Mouse (Mus musculus) kidney, postnatal 25 days (tissue): ENCODE results near the gene Als2cr12.
A peak's percentile ranks its signal among the peaks of the same experiment; 100 is the strongest.
"Not testable (repeated sequence)": the region's sequence is repeated elsewhere in the genome, so short reads cannot be mapped to it uniquely, and the experiment has no call there.

Experiments
- DNase-seq, 2 experiments: peaks; one replicate each; pipeline ENCODE4 v3.0.0; 2021; ENCODE audit warnings: mixed read lengths in 2 of 2

The Als2cr12 gene

GRCm38 (mm10) chr1:58690006-58690744 lies 5.6 kb downstream of the Als2cr12 start:
- DNase-seq = no peak

- DNase-seq = no peak
Measured at GRCm38 (mm10) chr1:58689426-58689825, 6.4 kb downstream of the Als2cr12 start.

GRCm38 (mm10) chr1:58678412-58678811 lies 17.4 kb downstream of the Als2cr12 start:
- not testable (repeated sequence) for DNase-seq

- peak in 1 of 2 experiments; percentile 57 for DNase-seq
Measured at GRCm38 (mm10) chr1:58677575-58677974, 18.2 kb downstream of the Als2cr12 start.

GRCm38 (mm10) chr1:58675011-58675410 lies 20.8 kb downstream of the Als2cr12 start:
- no peak for DNase-seq

- no peak for DNase-seq
Measured at GRCm38 (mm10) chr1:58672116-58672515, 23.7 kb downstream of the Als2cr12 start.

- not testable (repeated sequence) for DNase-seq
Measured at GRCm38 (mm10) chr1:58669635-58670034, 26.2 kb downstream of the Als2cr12 start.

GRCm38 (mm10) chr1:58668191-58668590 lies 27.6 kb downstream of the Als2cr12 start:
- DNase-seq = no peak

- DNase-seq = not testable (repeated sequence)
Measured at GRCm38 (mm10) chr1:58663365-58663764, 32.4 kb downstream of the Als2cr12 start.

GRCm38 (mm10) chr1:58662671-58663070 lies 33.1 kb downstream of the Als2cr12 start:
- peak in 1 of 2 experiments; percentile 41 for DNase-seq

GRCm38 (mm10) chr1:58652480-58653403 lies 43.0 kb downstream of the Als2cr12 start:
- DNase-seq = peak; percentile 64 to 80

- not testable (repeated sequence) for DNase-seq
Measured at GRCm38 (mm10) chr1:58651571-58652456, 44.0 kb downstream of the Als2cr12 start.

GRCm38 (mm10) chr1:58628847-58629246 lies 66.9 kb downstream of the Als2cr12 start:
- DNase-seq = not testable (repeated sequence)

- DNase-seq = peak; percentile 12 to 40
Measured at GRCm38 (mm10) chr1:58621996-58622748, 73.6 kb downstream of the Als2cr12 start.

- DNase-seq = peak in 1 of 2 experiments; percentile 13
Measured at GRCm38 (mm10) chr1:58621251-58621650, 74.5 kb downstream of the Als2cr12 start.

GRCm38 (mm10) chr1:58618766-58619165 lies 77.0 kb downstream of the Als2cr12 start:
- no peak for DNase-seq

- DNase-seq = no peak
Measured at GRCm38 (mm10) chr1:58617978-58618668, 77.7 kb downstream of the Als2cr12 start.

- DNase-seq = no peak
Measured at GRCm38 (mm10) chr1:58617076-58617475, 78.7 kb downstream of the Als2cr12 start.

- no peak for DNase-seq
Measured at GRCm38 (mm10) chr1:58616176-58616575, 79.6 kb downstream of the Als2cr12 start.

GRCm38 (mm10) chr1:58615146-58615545 lies 80.6 kb downstream of the Als2cr12 start:
- DNase-seq = no peak

- peak; percentile 79 to 90 for DNase-seq
Measured at GRCm38 (mm10) chr1:58614424-58614823, 81.4 kb downstream of the Als2cr12 start.
